Mouse (Mus musculus): ENCODE measurements around the gene Lclat1. TPM values are rescaled to one million over a fixed set of nuclear protein-coding genes. Genes with fewer than 3 reads are reported as not detected.

Lclat1 gene
- polyA plus RNA-seq (2014; fragmentation: Nextera tagmentation; extraction: Ambion mirVana), result 19.1 and 19.9 TPM in 2 replicates

DNA sequence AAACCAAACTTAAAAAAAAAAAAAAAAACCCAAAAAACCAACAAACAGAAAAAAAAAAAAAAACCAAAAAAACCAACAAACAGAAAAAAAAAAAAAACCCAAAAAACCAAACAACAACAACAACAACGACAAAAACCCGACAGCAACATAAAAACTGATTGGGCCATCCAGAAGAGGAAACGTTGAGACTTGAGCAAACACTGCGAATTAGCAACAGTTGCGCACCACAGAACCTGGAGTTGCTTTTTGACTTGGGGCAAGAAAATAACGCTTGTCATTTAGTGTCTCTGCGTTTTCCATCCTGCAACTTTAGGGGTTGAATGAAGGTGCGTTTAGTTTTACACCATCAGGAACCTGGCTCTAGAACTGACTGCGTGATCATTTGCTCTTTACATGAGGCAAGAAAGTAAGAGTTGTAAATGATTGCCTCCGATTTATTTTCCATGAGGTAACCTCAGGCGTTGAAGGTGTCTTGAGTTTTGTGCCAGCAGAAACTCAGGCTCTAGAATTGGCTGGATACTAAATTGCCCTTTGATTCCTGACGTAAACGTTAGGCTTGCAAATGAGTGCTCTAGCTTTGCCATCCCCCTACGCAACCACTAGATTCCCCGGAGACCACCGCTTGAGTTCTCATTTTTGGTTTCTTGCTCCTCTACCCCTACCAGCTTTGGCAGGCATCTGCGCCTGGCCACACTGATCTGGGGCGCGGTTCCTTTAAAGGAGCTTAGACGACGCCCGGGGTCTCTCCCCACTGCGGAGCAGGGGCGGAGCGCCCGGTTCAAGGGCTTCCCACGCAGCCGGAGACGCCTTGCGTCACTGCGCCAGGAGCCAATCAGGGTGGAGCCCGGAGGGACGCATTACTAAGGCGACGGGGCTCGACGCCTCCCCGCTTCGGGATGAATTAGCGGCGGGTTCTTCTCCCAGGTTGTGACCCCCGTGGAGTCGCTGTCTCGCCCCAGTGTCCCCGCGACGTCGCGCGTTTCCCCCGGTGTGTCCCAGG, at the start of gene Lclat1:
Gene Lclat1, plus strand, starts transcription at position 828 of the 1,000 bp plus-strand sequence.
- WGBS, result 6% methylated on average over 48 of the region's 51 CpGs
- Histone ChIP-seq H3K9ac (ENCODE audit: low read depth, low read length) (peak within 1 kb of the TSS; percentile 90), H3K4me3 (ENCODE audit: low read depth, low read length) (peak within 1 kb of the TSS; percentile 91), H3K4me1 (ENCODE audit: control insufficient read depth, insufficient read depth, low read length) (peaks cover 5% of the 10 kb centered on the region; the same call in 1 of the 2 replicates), H3K36me3 (ENCODE audit: control insufficient read depth, insufficient read depth, low read length) (no peaks in the 10 kb centered on the region), H3K9me3 (ENCODE audit: control insufficient read depth, low read length) (no peaks in the 10 kb centered on the region), H3K27me3 (replicated peaks; ENCODE audit: control insufficient read depth, insufficient read depth, low read length) (no peaks in the 10 kb centered on the region), H3K27ac (replicated peaks; ENCODE audit: low read depth, low read length) (peak within 1 kb of the TSS; percentile 72), H3K4me2 (ENCODE audit: low read depth, low read length) (peak within 1 kb of the TSS; percentile 82)
- DNase-seq (ENCODE audit: low spot score) (peak; percentile 99), ATAC-seq (ENCODE audit: low read depth) (peak; percentile 100)

DNA sequence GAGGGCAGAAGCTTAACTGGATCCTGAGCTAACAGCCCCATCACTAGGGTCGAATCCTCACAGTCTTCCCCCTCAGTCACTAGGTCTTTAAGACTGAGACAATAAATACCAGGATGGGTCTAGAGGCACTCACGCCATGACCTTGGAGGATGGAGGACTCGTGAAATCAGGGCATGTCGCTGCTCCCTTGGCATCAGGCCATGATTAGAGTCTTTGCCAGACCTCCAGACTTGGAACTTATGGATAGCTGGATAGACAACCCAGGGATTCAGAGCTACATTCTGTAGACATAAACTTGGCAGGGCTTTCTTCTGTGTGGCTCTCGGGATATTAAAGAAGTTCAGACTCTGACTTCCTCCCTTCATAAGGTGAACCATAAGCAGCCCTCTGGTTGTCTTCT, 49.5 kb upstream of the Lclat1 start:
- ATAC-seq (ENCODE audit: low read depth) (no peak), DNase-seq (ENCODE audit: low spot score) (no peak)
- Histone ChIP-seq H3K9me3 (ENCODE audit: control insufficient read depth, low read length) (no peaks in the 10 kb centered on the region), H3K36me3 (ENCODE audit: control insufficient read depth, insufficient read depth, low read length) (no peaks in the 10 kb centered on the region), H3K27me3 (replicated peaks; ENCODE audit: control insufficient read depth, insufficient read depth, low read length) (no peaks in the 10 kb centered on the region), H3K4me2 (ENCODE audit: low read depth, low read length) (no peak overlapping the region), H3K4me1 (ENCODE audit: control insufficient read depth, insufficient read depth, low read length) (peaks cover 11% of the 10 kb centered on the region), H3K4me3 (ENCODE audit: low read depth, low read length) (no peak overlapping the region), H3K27ac (replicated peaks; ENCODE audit: low read depth, low read length) (no peak overlapping the region), H3K9ac (ENCODE audit: low read depth, low read length) (no peak overlapping the region)
- WGBS, result 78% methylated on average over 5 of the region's 5 CpGs

DNA sequence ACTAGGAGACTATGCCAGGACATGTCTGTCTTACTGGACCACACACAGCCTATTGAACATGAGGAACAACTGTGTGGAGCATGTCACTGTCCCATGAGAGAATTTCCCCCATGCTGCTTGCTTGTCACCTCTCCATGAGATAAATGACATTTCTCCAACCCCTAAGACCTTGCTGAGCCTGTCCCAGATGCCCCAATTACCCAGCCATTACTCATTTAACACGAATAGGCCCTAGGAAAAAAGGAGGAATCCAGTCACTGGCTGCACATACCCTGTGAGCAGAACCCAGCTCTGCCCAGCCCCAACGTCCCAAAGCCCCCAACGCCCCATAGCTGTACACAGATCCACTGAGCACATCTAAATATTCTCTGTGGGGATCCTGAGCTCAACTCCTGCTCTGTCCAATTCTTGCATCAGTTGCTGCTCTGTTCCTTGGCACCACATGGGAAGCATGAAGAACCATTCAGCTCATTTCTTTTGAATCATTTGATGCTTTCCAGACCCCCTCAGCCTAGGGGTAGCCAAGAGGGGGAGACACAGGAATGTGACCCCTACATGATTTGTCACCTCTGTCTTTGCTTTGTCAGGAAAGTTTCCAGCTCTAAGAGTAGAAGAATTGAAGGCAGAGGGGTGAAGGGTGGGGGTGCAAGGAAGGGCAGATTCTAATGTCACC, 47.4 kb upstream of the Lclat1 start:
- Histone ChIP-seq H3K27ac (replicated peaks; ENCODE audit: low read depth, low read length) (no peak overlapping the region; the same call in 1 of the 2 replicates), H3K4me2 (ENCODE audit: low read depth, low read length) (no peak overlapping the region), H3K36me3 (ENCODE audit: control insufficient read depth, insufficient read depth, low read length) (no peaks in the 10 kb centered on the region), H3K9ac (ENCODE audit: low read depth, low read length) (no peak overlapping the region), H3K27me3 (replicated peaks; ENCODE audit: control insufficient read depth, insufficient read depth, low read length) (no peaks in the 10 kb centered on the region), H3K9me3 (ENCODE audit: control insufficient read depth, low read length) (no peaks in the 10 kb centered on the region), H3K4me3 (ENCODE audit: low read depth, low read length) (no peak overlapping the region), H3K4me1 (ENCODE audit: control insufficient read depth, insufficient read depth, low read length) (peaks cover 11% of the 10 kb centered on the region)
- ATAC-seq (ENCODE audit: low read depth) (no peak), DNase-seq (ENCODE audit: low spot score) (peak; percentile 64)
- 38% methylated on average over 3 of the region's 3 CpGs for WGBS

DNA sequence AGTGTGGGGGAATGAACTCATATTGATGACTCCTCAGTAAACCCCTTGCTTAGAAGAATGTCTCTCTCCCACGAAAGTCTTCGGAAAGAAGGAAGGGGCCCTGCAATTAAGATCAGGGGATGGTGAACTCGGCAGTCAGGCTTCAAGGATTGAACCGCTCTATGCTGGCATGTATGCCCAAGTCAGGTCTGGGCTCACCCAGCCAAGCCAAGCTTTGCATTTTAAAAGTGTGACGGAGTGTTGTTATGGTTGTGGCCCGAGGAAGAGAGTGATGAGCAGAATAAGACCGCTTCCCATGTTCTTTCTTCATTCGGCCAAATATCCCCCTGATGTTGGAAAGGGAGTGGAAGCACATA, 46.9 kb upstream of the Lclat1 start:
- Histone ChIP-seq H3K9me3 (ENCODE audit: control insufficient read depth, low read length) (no peaks in the 10 kb centered on the region), H3K27ac (replicated peaks; ENCODE audit: low read depth, low read length) (no peak overlapping the region), H3K4me2 (ENCODE audit: low read depth, low read length) (no peak overlapping the region), H3K36me3 (ENCODE audit: control insufficient read depth, insufficient read depth, low read length) (no peaks in the 10 kb centered on the region), H3K9ac (ENCODE audit: low read depth, low read length) (no peak overlapping the region), H3K4me1 (ENCODE audit: control insufficient read depth, insufficient read depth, low read length) (peaks cover 11% of the 10 kb centered on the region), H3K27me3 (replicated peaks; ENCODE audit: control insufficient read depth, insufficient read depth, low read length) (no peaks in the 10 kb centered on the region), H3K4me3 (ENCODE audit: low read depth, low read length) (no peak overlapping the region)
- 60% methylated on average over 8 of the region's 8 CpGs for WGBS
- ATAC-seq (ENCODE audit: low read depth) (no peak), DNase-seq (ENCODE audit: low spot score) (no peak)

DNA sequence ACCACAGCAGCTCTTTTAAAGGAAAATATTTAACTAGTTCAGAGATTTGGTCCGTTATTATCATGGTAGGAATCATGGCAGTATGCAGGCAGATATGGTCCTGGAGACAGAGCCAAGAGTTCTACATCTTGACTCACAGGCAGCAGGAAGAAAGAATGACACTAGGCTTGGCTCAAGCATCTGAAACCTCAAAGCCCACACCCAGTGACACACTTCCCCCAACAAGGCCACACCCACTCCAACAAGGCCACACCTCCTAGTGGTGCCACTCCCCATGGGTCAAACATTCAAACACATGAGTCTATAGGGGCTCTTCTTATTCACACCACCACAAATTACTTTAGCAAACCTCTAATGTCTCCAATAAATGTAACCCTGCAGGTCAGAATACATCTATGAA, 45.1 kb upstream of the Lclat1 start:
- ATAC-seq (ENCODE audit: low read depth) (no peak), DNase-seq (ENCODE audit: low spot score) (no peak)
- Histone ChIP-seq H3K9ac (ENCODE audit: low read depth, low read length) (no peak overlapping the region), H3K4me2 (ENCODE audit: low read depth, low read length) (no peak overlapping the region), H3K36me3 (ENCODE audit: control insufficient read depth, insufficient read depth, low read length) (no peaks in the 10 kb centered on the region), H3K4me3 (ENCODE audit: low read depth, low read length) (no peak overlapping the region), H3K27ac (replicated peaks; ENCODE audit: low read depth, low read length) (no peak overlapping the region), H3K27me3 (replicated peaks; ENCODE audit: control insufficient read depth, insufficient read depth, low read length) (no peaks in the 10 kb centered on the region), H3K4me1 (ENCODE audit: control insufficient read depth, insufficient read depth, low read length) (peaks cover 17% of the 10 kb centered on the region), H3K9me3 (ENCODE audit: control insufficient read depth, low read length) (no peaks in the 10 kb centered on the region)
- WGBS, result 81% methylated on average over 1 of the region's 1 CpGs

DNA sequence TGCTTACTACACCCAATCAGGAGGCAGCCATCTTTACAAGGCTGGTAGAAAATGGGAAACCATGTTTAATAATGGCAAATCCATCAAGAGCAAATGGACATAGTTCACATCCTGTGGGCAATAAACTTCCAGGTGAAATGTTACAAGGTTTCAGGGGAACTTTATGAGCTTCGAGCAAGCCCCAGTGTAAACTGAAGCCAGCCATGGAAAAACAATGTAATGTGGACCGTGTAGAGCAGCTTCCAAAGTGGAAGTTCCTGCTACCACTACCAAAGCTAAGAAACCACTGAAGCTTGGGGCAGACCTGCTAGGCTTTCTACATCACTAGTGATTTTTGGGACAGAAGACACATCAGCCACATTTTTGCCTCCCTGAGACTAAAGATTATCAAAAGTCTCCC, 44.5 kb upstream of the Lclat1 start:
- peaks cover 17% of the 10 kb centered on the region for H3K4me1 ChIP-seq (ENCODE audit: control insufficient read depth, insufficient read depth, low read length)
- H3K9me3 ChIP-seq (ENCODE audit: control insufficient read depth, low read length), result no peaks in the 10 kb centered on the region
- WGBS, result 88% methylated on average over 2 of the region's 2 CpGs
- no peak overlapping the region for H3K4me3 ChIP-seq (ENCODE audit: low read depth, low read length)
- no peaks in the 10 kb centered on the region for H3K27me3 ChIP-seq (replicated peaks; ENCODE audit: control insufficient read depth, insufficient read depth, low read length)
- no peak overlapping the region for H3K27ac ChIP-seq (replicated peaks; ENCODE audit: low read depth, low read length)
- H3K9ac ChIP-seq (ENCODE audit: low read depth, low read length), result no peak overlapping the region
- no peak overlapping the region for H3K4me2 ChIP-seq (ENCODE audit: low read depth, low read length)
- DNase-seq (ENCODE audit: low spot score) (no peak), ATAC-seq (ENCODE audit: low read depth) (no peak)
- no peaks in the 10 kb centered on the region for H3K36me3 ChIP-seq (ENCODE audit: control insufficient read depth, insufficient read depth, low read length)

DNA sequence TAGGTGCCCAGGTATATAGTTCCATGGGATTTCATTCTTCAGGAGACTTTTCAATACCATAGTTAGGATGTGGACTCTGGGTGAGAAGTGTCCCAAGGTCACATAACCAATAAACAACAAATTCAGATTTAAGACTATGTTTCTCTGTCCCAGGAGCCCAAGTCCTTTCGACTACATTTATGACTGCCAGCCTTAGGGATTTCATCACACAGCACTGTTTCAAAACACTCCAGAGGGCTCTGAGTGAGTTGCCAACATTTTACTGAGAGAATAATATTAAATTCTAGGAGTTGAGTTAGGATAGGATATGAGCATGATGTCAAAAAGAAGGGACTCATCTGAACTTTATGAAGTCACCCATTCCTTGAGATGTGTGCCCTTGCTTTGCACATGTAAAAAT, 44.0 kb upstream of the Lclat1 start:
- H3K36me3 ChIP-seq (ENCODE audit: control insufficient read depth, insufficient read depth, low read length), result no peaks in the 10 kb centered on the region
- no peak overlapping the region for H3K9ac ChIP-seq (ENCODE audit: low read depth, low read length)
- no peaks in the 10 kb centered on the region for H3K27me3 ChIP-seq (replicated peaks; ENCODE audit: control insufficient read depth, insufficient read depth, low read length)
- no peak overlapping the region for H3K4me3 ChIP-seq (ENCODE audit: low read depth, low read length)
- WGBS, result 76% methylated on average over 1 of the region's 1 CpGs
- DNase-seq (ENCODE audit: low spot score) (no peak), ATAC-seq (ENCODE audit: low read depth) (no peak)
- no peak overlapping the region for H3K27ac ChIP-seq (replicated peaks; ENCODE audit: low read depth, low read length)
- no peaks in the 10 kb centered on the region for H3K9me3 ChIP-seq (ENCODE audit: control insufficient read depth, low read length)
- H3K4me2 ChIP-seq (ENCODE audit: low read depth, low read length), result no peak overlapping the region
- H3K4me1 ChIP-seq (ENCODE audit: control insufficient read depth, insufficient read depth, low read length), result peaks cover 17% of the 10 kb centered on the region

DNA sequence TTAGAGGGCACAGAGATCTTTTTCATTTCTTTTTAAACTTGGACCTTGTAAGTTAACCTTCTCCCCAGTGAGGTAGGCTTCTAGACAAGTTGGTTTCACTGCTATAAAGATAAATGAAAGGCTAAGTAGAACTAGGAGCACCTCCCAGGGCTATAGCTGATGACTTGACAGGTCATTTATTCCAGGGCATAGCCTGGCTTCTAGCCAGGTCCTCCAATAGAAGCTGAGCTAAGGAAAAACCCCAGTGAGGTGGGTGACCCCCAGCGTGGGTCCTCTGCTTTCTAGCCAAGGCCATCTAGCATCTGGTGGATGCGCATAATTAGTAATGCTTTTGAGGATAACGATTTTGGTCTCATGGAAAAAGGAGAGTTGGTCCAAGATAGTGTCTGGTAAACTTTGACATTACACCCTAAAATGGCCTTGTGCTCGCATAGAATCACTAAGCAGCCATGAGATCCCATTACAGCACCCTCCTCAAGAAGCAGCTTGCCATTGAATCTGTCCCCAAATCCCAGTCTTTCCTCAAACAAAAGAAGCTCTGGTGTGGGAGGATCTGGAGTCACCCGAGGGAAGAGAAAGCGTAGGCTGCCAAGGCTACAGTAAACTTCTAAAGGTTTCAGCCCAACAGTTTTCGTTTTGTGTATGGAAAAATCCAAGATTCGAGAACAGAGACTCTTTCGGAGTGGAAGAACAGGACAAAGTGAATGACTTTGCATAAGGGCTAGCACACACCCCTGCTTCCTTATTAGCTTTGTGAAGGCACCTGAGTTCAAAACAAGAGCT, 41.2 kb upstream of the Lclat1 start:
- no peak overlapping the region for H3K9ac ChIP-seq (ENCODE audit: low read depth, low read length)
- 70% methylated on average over 9 of the region's 9 CpGs for WGBS
- H3K4me2 ChIP-seq (ENCODE audit: low read depth, low read length), result no peak overlapping the region
- peaks cover 9% of the 10 kb centered on the region; the same call in 1 of the 2 replicates for H3K4me1 ChIP-seq (ENCODE audit: control insufficient read depth, insufficient read depth, low read length)
- no peak overlapping the region for H3K27ac ChIP-seq (replicated peaks; ENCODE audit: low read depth, low read length)
- DNase-seq (ENCODE audit: low spot score), result no peak
- no peak overlapping the region for H3K4me3 ChIP-seq (ENCODE audit: low read depth, low read length)
- ATAC-seq (ENCODE audit: low read depth), result no peak
- H3K36me3 ChIP-seq (ENCODE audit: control insufficient read depth, insufficient read depth, low read length), result no peaks in the 10 kb centered on the region
- no peaks in the 10 kb centered on the region for H3K27me3 ChIP-seq (replicated peaks; ENCODE audit: control insufficient read depth, insufficient read depth, low read length)
- no peaks in the 10 kb centered on the region for H3K9me3 ChIP-seq (ENCODE audit: control insufficient read depth, low read length)

Measured in embryonic facial prominence, embryonic 14.5 days (tissue).